Mouse (Mus musculus): ENCODE results near the gene Bcl2l13. TPM values are rescaled to one million over a fixed set of nuclear protein-coding genes. Genes with fewer than 3 reads are reported as not detected.
"Not testable (repeated sequence)": the region's sequence is repeated elsewhere in the genome, so short reads cannot be mapped to it uniquely, and the experiment has no call there.

Gene Bcl2l13
- total RNA-seq, 2 experiments from 2014 or later, result 36.8 to 47.3 TPM

GRCm38 (mm10) chr6:120807738-120808081 is 28.3 kb upstream of the Bcl2l13 start:
- no peak for TF ChIP-seq CTCF (conservative IDR thresholded peaks at IDR 0.05)
- H3K27ac ChIP-seq, result no peak overlapping the region
- no peak overlapping the region for H3K4me3 ChIP-seq
- DNase-seq (ENCODE audit: low spot score in 2 of 2), result no peak

GRCm38 (mm10) chr6:120811999-120812398 is 24.0 kb upstream of the Bcl2l13 start:
- not testable (repeated sequence) for DNase-seq (ENCODE audit: low spot score in 2 of 2); H3K27ac ChIP-seq; H3K4me3 ChIP-seq

- TF ChIP-seq CTCF (conservative IDR thresholded peaks at IDR 0.05), result no peak
- H3K27ac ChIP-seq, result no peak overlapping the region
- H3K4me3 ChIP-seq, result no peak overlapping the region
- no peak for DNase-seq (ENCODE audit: low spot score in 2 of 2)
Measured at GRCm38 (mm10) chr6:120819294-120819693, 16.7 kb upstream of the Bcl2l13 start.

GRCm38 (mm10) chr6:120820144-120820543 is 15.9 kb upstream of the Bcl2l13 start:
- no peak for DNase-seq (ENCODE audit: low spot score in 2 of 2)

GRCm38 (mm10) chr6:120820941-120821340 is 15.1 kb upstream of the Bcl2l13 start:
- DNase-seq (ENCODE audit: low spot score in 2 of 2), result no peak
- TF ChIP-seq CTCF (conservative IDR thresholded peaks at IDR 0.05), result no peak
- H3K27ac ChIP-seq, result no peak overlapping the region
- H3K4me3 ChIP-seq, result no peak overlapping the region; the same call in 1 of the 2 replicates

More at GRCm38 (mm10) chr6:120820144-120820543, 15.9 kb upstream of the Bcl2l13 start:
- Histone ChIP-seq H3K4me3 (no peak overlapping the region), H3K27ac (no peak overlapping the region)
- TF ChIP-seq CTCF (conservative IDR thresholded peaks at IDR 0.05), result no peak

GRCm38 (mm10) chr6:120821715-120822114 is 14.3 kb upstream of the Bcl2l13 start:
- DNase-seq (ENCODE audit: low spot score in 2 of 2), result no peak
- Histone ChIP-seq H3K27ac (peak overlapping the region; percentile 92), H3K4me3 (peak overlapping the region; percentile 99)
- TF ChIP-seq CTCF (conservative IDR thresholded peaks at IDR 0.05), result no peak

- Histone ChIP-seq H3K4me3 (peak within 1 kb of the TSS; percentile 99), H3K27ac (peak within 1 kb of the TSS; percentile 92)
- DNase-seq (ENCODE audit: low spot score in 2 of 2), result peak; percentile 90 to 94
- no peak for TF ChIP-seq CTCF (conservative IDR thresholded peaks at IDR 0.05)
Measured at GRCm38 (mm10) chr6:120822307-120822928, 13.6 kb upstream of the Bcl2l13 start, which contains the start of gene Atp6v1e1. Atp6v1e1 (minus strand) TSS chr6:120822793.

- peak overlapping the region; percentile 99 for H3K4me3 ChIP-seq
- TF ChIP-seq CTCF (conservative IDR thresholded peaks at IDR 0.05), result peak; percentile 60
- peak overlapping the region; percentile 92 for H3K27ac ChIP-seq
- no peak for DNase-seq (ENCODE audit: low spot score in 2 of 2)
Measured at GRCm38 (mm10) chr6:120822937-120823614, 12.9 kb upstream of the Bcl2l13 start.

- TF ChIP-seq CTCF (conservative IDR thresholded peaks at IDR 0.05), result no peak
- no peak for DNase-seq (ENCODE audit: low spot score in 2 of 2)
- Histone ChIP-seq H3K4me3 (no peak overlapping the region), H3K27ac (no peak overlapping the region)
Measured at GRCm38 (mm10) chr6:120830056-120830455, 6.0 kb upstream of the Bcl2l13 start.

GRCm38 (mm10) chr6:120830866-120831608 is 5.0 kb upstream of the Bcl2l13 start:
- H3K27ac ChIP-seq, result no peak overlapping the region
- no peak for TF ChIP-seq CTCF (conservative IDR thresholded peaks at IDR 0.05)
- H3K4me3 ChIP-seq, result no peak overlapping the region
- DNase-seq (ENCODE audit: low spot score in 2 of 2), result no peak

GRCm38 (mm10) chr6:120832097-120832496 is 3.9 kb upstream of the Bcl2l13 start:
- Histone ChIP-seq H3K27ac (no peak overlapping the region), H3K4me3 (no peak overlapping the region)
- no peak for TF ChIP-seq CTCF (conservative IDR thresholded peaks at IDR 0.05)
- no peak for DNase-seq (ENCODE audit: low spot score in 2 of 2)

GRCm38 (mm10) chr6:120834766-120835321 is 1.2 kb upstream of the Bcl2l13 start:
- Histone ChIP-seq H3K27ac (no peak overlapping the region), H3K4me3 (no peak overlapping the region)
- DNase-seq (ENCODE audit: low spot score in 2 of 2), result no peak
- TF ChIP-seq CTCF (conservative IDR thresholded peaks at IDR 0.05), result no peak

Data from layer of hippocampus, adult 2 months (tissue).